Mouse (Mus musculus) lung, postnatal 0 days (tissue): ENCODE data around the gene Ing4.

Source experiments
- CTCF ChIP-seq: IDR thresholded peaks from 2 replicates; pipeline ENCODE4 v1.5.1; 2016; ENCODE audit warnings: antibody characterized with exemption, mild to moderate bottlenecking
- EP300 ChIP-seq: IDR thresholded peaks from 2 replicates; pipeline ENCODE4 v1.6.1; 2016; ENCODE audit warnings: antibody characterized with exemption, mild to moderate bottlenecking, control low read depth

DNA sequence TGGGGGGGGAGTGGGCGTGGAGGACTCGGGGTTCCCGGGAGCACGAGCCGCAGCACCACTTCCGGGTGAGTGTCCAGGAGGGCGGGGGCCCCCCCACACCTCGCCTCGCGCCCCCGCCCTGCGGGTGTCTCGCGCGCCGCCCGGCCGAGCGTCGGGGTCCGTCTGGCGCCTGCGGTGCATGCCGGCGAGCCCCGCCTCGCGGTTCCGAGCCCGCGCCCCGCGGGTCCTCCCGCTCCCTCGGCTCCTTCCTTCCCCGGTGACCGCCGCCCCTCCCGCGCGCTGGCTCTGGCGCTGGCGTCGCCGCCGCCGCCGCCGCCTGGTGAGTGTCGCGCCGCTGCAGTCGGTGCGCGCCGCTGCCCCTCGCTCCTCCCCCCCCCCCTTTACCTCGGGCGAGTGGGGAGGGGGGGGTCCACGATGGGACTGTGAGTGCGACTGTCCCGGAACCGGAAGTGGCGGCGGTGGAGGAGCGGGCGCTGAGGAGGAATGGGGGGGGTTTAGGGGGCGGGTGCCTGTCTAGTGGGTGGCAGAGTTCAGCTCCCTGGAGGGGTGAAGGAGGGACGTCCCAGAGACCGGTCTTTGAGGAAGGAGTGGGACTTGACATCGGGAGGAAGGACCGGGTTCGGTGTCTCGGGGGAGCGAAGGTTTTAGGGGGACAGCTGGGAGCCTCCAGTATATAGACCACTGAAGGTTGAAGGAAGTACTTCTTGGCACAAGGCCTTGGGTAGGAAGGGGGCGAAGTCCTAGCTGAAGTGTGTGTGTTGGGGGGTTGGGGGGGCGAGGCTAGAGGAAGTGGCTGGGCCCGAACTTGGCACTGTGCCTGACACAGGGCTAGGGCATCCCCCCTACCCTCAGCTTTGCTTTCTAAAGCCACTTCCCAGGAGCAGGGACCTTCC lies 30.1 kb upstream of the Ing4 start:
- no peak for TF ChIP-seq CTCF
- no peak for TF ChIP-seq EP300
